Comparison of ENCODE assay signal across 23 mouse cellular contexts in the genomic region with DNA sequence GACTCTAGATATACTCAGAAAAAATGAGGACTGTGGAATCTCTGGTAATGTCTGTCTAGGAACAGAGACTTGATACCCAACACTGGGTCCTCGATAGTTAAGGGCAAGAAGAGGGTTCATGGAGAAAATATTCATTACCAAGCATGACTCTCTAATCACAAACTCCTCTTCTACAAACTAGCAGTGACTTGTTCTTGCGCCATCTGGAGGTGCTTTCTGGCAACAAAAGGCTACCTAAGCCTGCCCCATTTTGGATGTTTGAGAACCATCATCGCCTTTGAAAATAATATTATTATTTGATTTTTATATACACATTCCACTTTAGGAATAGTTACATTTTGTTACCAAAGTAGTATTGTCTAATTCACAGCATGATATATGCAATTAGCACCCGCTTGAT.
DNase-seq lines count a peak whose midpoint lies in the region; ATAC-seq and TF ChIP-seq lines count a peak whose summit lies in the region.
"Had no signal": no experiment of that assay in that cellular context is flagged by ENCODE, and none has a peak within 500 bp of the region (broad histone marks: within the 10 kb centered on the region; RNA-seq: fewer than 3 reads in every experiment).

No protein-coding gene starts in this region.

- peaks cover 5% of the 10 kb centered on the region; the same call in 1 of the 2 replicates for H3K4me1 ChIP-seq in forebrain, postnatal 0 days (ENCODE audit: insufficient read depth)
- H3K4me1 ChIP-seq in forebrain, embryonic 16.5 days (replicated peaks; ENCODE audit: control insufficient read depth, insufficient read depth, low read length) = no peaks in the 10 kb centered on the region
- H3K4me1 ChIP-seq in limb, embryonic 11.5 days (ENCODE audit: control insufficient read depth, insufficient read depth, low read length) = no peaks in the 10 kb centered on the region
- H3K4me1 ChIP-seq in limb, embryonic 10.5 days = no peaks in the 10 kb centered on the region
- no peaks in the 10 kb centered on the region for H3K4me1 ChIP-seq in E14TG2a.4 (replicated peaks; ENCODE audit: low read depth, low read length)
- H3K4me1 ChIP-seq: forebrain, embryonic 13.5 days; heart, embryonic 12.5 days; hindbrain, embryonic 10.5 days; midbrain, embryonic 12.5 days; neural tube, embryonic 12.5 days; stomach, embryonic 15.5 days had no signal

- TF ChIP-seq CTCF in forebrain, postnatal 0 days (IDR thresholded peaks at IDR 0.05; ENCODE audit: low read depth) = 0 out of 2 replicates have a peak, but pooled peaks have one; percentile 14
- TF ChIP-seq CTCF in E14TG2a.4 (conservative IDR thresholded peaks at IDR 0.05; ENCODE audit: low read length) = peak; percentile 38

- no peak for ATAC-seq in forebrain, postnatal 0 days
- ATAC-seq in forebrain, embryonic 16.5 days = no peak
- no peak for ATAC-seq in limb, embryonic 11.5 days (ENCODE audit: insufficient number of reproducible peaks, low FRiP score, low TSS enrichment, low read depth)
- ATAC-seq: forebrain, embryonic 13.5 days had no signal

- no peak overlapping the region for H3K4me2 ChIP-seq in forebrain, postnatal 0 days (ENCODE audit: low read depth)
- no peak overlapping the region for H3K4me2 ChIP-seq in forebrain, embryonic 16.5 days (ENCODE audit: low read length)
- no peak overlapping the region for H3K4me2 ChIP-seq in limb, embryonic 11.5 days (ENCODE audit: low read depth, severe bottlenecking)
- H3K4me2 ChIP-seq: forebrain, embryonic 13.5 days; heart, embryonic 12.5 days; midbrain, embryonic 12.5 days; neural tube, embryonic 12.5 days; stomach, embryonic 15.5 days had no signal

- no peak for DNase-seq in forebrain, postnatal 0 days
- DNase-seq in limb, embryonic 11.5 days (ENCODE audit: low spot score) = peak; percentile 18
- DNase-seq in limb, embryonic 10.5 days (ENCODE audit: low spot score) = no peak
- peak; percentile 9 for DNase-seq in 3T3-L1 (ENCODE audit: low read depth, low spot score)
- DNase-seq in cerebellum, postnatal 25 days = no peak
- DNase-seq in heart, adult 9 months (ENCODE audit: low spot score in 2 of 2) = no peak
- DNase-seq: adrenal gland, postnatal 25 days; cerebellum, adult 8-10 months; gastrocnemius, postnatal 14 days; heart, postnatal 10 days; kidney, adult 18-20 months; right cerebral cortex, postnatal 4 days; thymus, adult 2 months; thymus, postnatal 4 days had no signal

- H3K27ac ChIP-seq in forebrain, postnatal 0 days (ENCODE audit: low read depth, low read length) = no peak overlapping the region
- H3K27ac ChIP-seq in forebrain, embryonic 16.5 days (ENCODE audit: low read length) = no peak overlapping the region
- no peak overlapping the region for H3K27ac ChIP-seq in limb, embryonic 11.5 days (replicated peaks; ENCODE audit: low read depth, low read length)
- no peak overlapping the region for H3K27ac ChIP-seq in limb, embryonic 10.5 days
- H3K27ac ChIP-seq: forebrain, embryonic 13.5 days; hindbrain, embryonic 10.5 days; liver, embryonic 14.5 days; midbrain, embryonic 12.5 days; neural tube, embryonic 12.5 days; stomach, embryonic 15.5 days had no signal

- no peaks in the 10 kb centered on the region for H3K36me3 ChIP-seq in forebrain, postnatal 0 days (ENCODE audit: insufficient read depth)
- no peaks in the 10 kb centered on the region for H3K36me3 ChIP-seq in forebrain, embryonic 16.5 days (ENCODE audit: control insufficient read depth, insufficient read depth)
- H3K36me3 ChIP-seq in limb, embryonic 11.5 days (ENCODE audit: control insufficient read depth, insufficient read depth, low read length) = no peaks in the 10 kb centered on the region
- H3K36me3 ChIP-seq in limb, embryonic 10.5 days = no peaks in the 10 kb centered on the region
- H3K36me3 ChIP-seq in E14TG2a.4 (ENCODE audit: insufficient read depth, low read length) = no peaks in the 10 kb centered on the region
- H3K36me3 ChIP-seq: heart, embryonic 12.5 days; hindbrain, embryonic 10.5 days; midbrain, embryonic 12.5 days; neural tube, embryonic 12.5 days; stomach, embryonic 15.5 days had no signal

- WGBS in forebrain, postnatal 0 days = 88% methylated on average over 4 of the region's 4 CpGs
- 89% methylated on average over 4 of the region's 4 CpGs for WGBS in forebrain, embryonic 16.5 days
- 81% methylated on average over 4 of the region's 4 CpGs for WGBS in limb, embryonic 11.5 days
- 84% methylated on average over 4 of the region's 4 CpGs for WGBS in limb, embryonic 10.5 days

- H3K9me3 ChIP-seq in forebrain, postnatal 0 days (ENCODE audit: low read length) = no peaks in the 10 kb centered on the region
- H3K9me3 ChIP-seq in forebrain, embryonic 16.5 days (ENCODE audit: control insufficient read depth, low read length) = no peaks in the 10 kb centered on the region
- no peaks in the 10 kb centered on the region for H3K9me3 ChIP-seq in limb, embryonic 11.5 days (ENCODE audit: control insufficient read depth, low read length)
- H3K9me3 ChIP-seq in limb, embryonic 10.5 days (replicated peaks) = no peaks in the 10 kb centered on the region
- no peaks in the 10 kb centered on the region for H3K9me3 ChIP-seq in E14TG2a.4 (ENCODE audit: low read length)
- H3K9me3 ChIP-seq: forebrain, embryonic 13.5 days; heart, embryonic 12.5 days; hindbrain, embryonic 10.5 days; midbrain, embryonic 12.5 days; neural tube, embryonic 12.5 days; stomach, embryonic 15.5 days had no signal

- no peak overlapping the region for H3K9ac ChIP-seq in forebrain, postnatal 0 days
- no peak overlapping the region for H3K9ac ChIP-seq in forebrain, embryonic 16.5 days (replicated peaks; ENCODE audit: low read depth, low read length)
- no peak overlapping the region for H3K9ac ChIP-seq in limb, embryonic 11.5 days (ENCODE audit: low read length)
- H3K9ac ChIP-seq: forebrain, embryonic 13.5 days; heart, embryonic 12.5 days; liver, embryonic 14.5 days; midbrain, embryonic 12.5 days; neural tube, embryonic 12.5 days; stomach, embryonic 15.5 days had no signal

- no peak overlapping the region for H3K4me3 ChIP-seq in forebrain, postnatal 0 days (ENCODE audit: low read depth, low read length)
- H3K4me3 ChIP-seq in forebrain, embryonic 16.5 days (replicated peaks; ENCODE audit: low read length) = no peak overlapping the region
- no peak overlapping the region for H3K4me3 ChIP-seq in limb, embryonic 11.5 days (ENCODE audit: low read depth, low read length)
- no peak overlapping the region for H3K4me3 ChIP-seq in limb, embryonic 10.5 days
- no peak overlapping the region for H3K4me3 ChIP-seq in E14TG2a.4 (replicated peaks; ENCODE audit: low read length)
- H3K4me3 ChIP-seq: forebrain, embryonic 13.5 days; heart, embryonic 12.5 days; hindbrain, embryonic 10.5 days; midbrain, embryonic 12.5 days; neural tube, embryonic 12.5 days; stomach, embryonic 15.5 days had no signal

- no peaks in the 10 kb centered on the region for H3K27me3 ChIP-seq in forebrain, postnatal 0 days (ENCODE audit: insufficient read depth, low read length)
- no peaks in the 10 kb centered on the region for H3K27me3 ChIP-seq in forebrain, embryonic 16.5 days (replicated peaks; ENCODE audit: control insufficient read depth, insufficient read depth, low read length)
- H3K27me3 ChIP-seq in limb, embryonic 11.5 days (ENCODE audit: control insufficient read depth, insufficient read depth, low read length) = no peaks in the 10 kb centered on the region
- no peaks in the 10 kb centered on the region for H3K27me3 ChIP-seq in limb, embryonic 10.5 days (ENCODE audit: low read depth, poor library complexity, severe bottlenecking)
- no peaks in the 10 kb centered on the region for H3K27me3 ChIP-seq in E14TG2a.4 (ENCODE audit: insufficient read depth, low read length)
- H3K27me3 ChIP-seq: forebrain, embryonic 13.5 days; heart, embryonic 12.5 days; midbrain, embryonic 12.5 days; neural tube, embryonic 12.5 days; stomach, embryonic 15.5 days had no signal

Comparison
In these comparisons a context has a peak if more than half of its experiments do, and no peak if none do; other contexts are left out.
1. DNase-seq: peak in limb, embryonic 11.5 days (single experiment) and 3T3-L1 (single experiment); none in forebrain, postnatal 0 days (single experiment), limb, embryonic 10.5 days (single experiment), cerebellum, postnatal 25 days (0 of 2) and heart, adult 9 months (0 of 2).